Mouse (Mus musculus) testis, adult 2 months (tissue): ENCODE data around the gene Icosl.

Source experiments
- CTCF ChIP-seq: fragments of 200-500 bp; IDR thresholded peaks from 2 replicates; pipeline ENCODE4 v1.5.1; 2012; ENCODE audit warnings: low read depth, mild to moderate bottlenecking, inconsistent platforms, low read length, moderate library complexity; ENCODE audit not compliant: control insufficient read depth, insufficient read depth, insufficient replicate concordance
- POLR2A ChIP-seq: fragments of 200-500 bp; IDR thresholded peaks from 2 replicates; pipeline ENCODE4 v1.6.1; 2012; ENCODE audit warnings: low read depth, mild to moderate bottlenecking, inconsistent platforms, low read length, moderate library complexity; ENCODE audit not compliant: control insufficient read depth

- TF ChIP-seq POLR2A: no peak
- TF ChIP-seq CTCF: no peak
Observed at GRCm38 (mm10) chr10:78063122-78063521, 6.0 kb upstream of the Icosl start.
